Mouse (Mus musculus): ENCODE results near the gene Hrg.

- TF ChIP-seq TAL1 (IDR thresholded peaks at IDR 0.05; ENCODE audit: low read length) (no peak), GATA1 (IDR thresholded peaks at IDR 0.05; ENCODE audit: low read length) (no peak)
Measured at GRCm38 (mm10) chr16:22914276-22914675, 36.6 kb upstream of the Hrg start.

All from erythroblast, embryonic 14.5 days (primary cell).